Mouse (Mus musculus) embryonic facial prominence, embryonic 15.5 days (tissue): Measurements from ENCODE around the gene Med11. TPM values are rescaled to one million over a fixed set of nuclear protein-coding genes. Genes with fewer than 3 reads are reported as not detected.
"Not testable (repeated sequence)": the region's sequence is repeated elsewhere in the genome, so short reads cannot be mapped to it uniquely, and the experiment has no call there.

Source experiments
- ATAC-seq: fragments of 200-750 bp; cut with Nextera tagmentation; 2 replicates; pipeline ENCODE4 v1.8.0; 2017; ENCODE audit warnings: low read depth, moderate TSS enrichment; ENCODE audit not compliant: insufficient number of reproducible peaks, low FRiP score, low TSS enrichment
- H3K27ac ChIP-seq: fragments of 300-500 bp; sonication (generic); replicated peaks from 2 replicates; pipeline ENCODE4 v1.5.1; 2015; ENCODE audit warnings: mild to moderate bottlenecking, inconsistent platforms
- H3K27me3 ChIP-seq: fragments of 300-500 bp; sonication (generic); 2 replicates; pipeline ENCODE4 v1.6.1; 2015; ENCODE audit warnings: inconsistent platforms
- H3K36me3 ChIP-seq: fragments of 300-500 bp; sonication (generic); 2 replicates; pipeline ENCODE4 v1.6.1; 2015; ENCODE audit warnings: mild to moderate bottlenecking, inconsistent platforms
- H3K4me1 ChIP-seq: fragments of 300-500 bp; sonication (generic); 2 replicates; pipeline ENCODE4 v1.6.1; 2015; ENCODE audit warnings: inconsistent platforms
- H3K4me2 ChIP-seq: fragments of 300-500 bp; sonication (generic); replicated peaks from 2 replicates; pipeline ENCODE4 v1.6.1; 2015; ENCODE audit warnings: mild to moderate bottlenecking, inconsistent platforms
- H3K4me3 ChIP-seq: fragments of 300-500 bp; sonication (generic); replicated peaks from 2 replicates; pipeline ENCODE4 v1.5.1; 2015; ENCODE audit warnings: mild to moderate bottlenecking, inconsistent platforms
- H3K9ac ChIP-seq: fragments of 300-500 bp; sonication (generic); 2 replicates; pipeline ENCODE4 v1.6.1; 2015; ENCODE audit warnings: inconsistent platforms
- H3K9me3 ChIP-seq: fragments of 300-500 bp; sonication (generic); replicated peaks from 2 replicates; pipeline ENCODE4 v1.6.1; 2016; ENCODE audit warnings: inconsistent platforms
- WGBS: fragments of 180-500 bp; shearing (Covaris S2); methylation state at CpG from one replicate; pipeline ENCODE4 v1.1.7; 2015; 5-methylcytosine and 5-hydroxymethylcytosine counted together
- polyA plus RNA-seq: library from polyadenylated mRNA; unstranded; fragments of >200 nt; fragmentation: Nextera tagmentation; extraction: Ambion mirVana; gene quantifications from 2 replicates; pipeline ENCODE4 v1.2.1, GENCODE M21; 2015

The Med11 gene
- polyA plus RNA-seq: 37.0 and 42.9 TPM in 2 replicates

DNA sequence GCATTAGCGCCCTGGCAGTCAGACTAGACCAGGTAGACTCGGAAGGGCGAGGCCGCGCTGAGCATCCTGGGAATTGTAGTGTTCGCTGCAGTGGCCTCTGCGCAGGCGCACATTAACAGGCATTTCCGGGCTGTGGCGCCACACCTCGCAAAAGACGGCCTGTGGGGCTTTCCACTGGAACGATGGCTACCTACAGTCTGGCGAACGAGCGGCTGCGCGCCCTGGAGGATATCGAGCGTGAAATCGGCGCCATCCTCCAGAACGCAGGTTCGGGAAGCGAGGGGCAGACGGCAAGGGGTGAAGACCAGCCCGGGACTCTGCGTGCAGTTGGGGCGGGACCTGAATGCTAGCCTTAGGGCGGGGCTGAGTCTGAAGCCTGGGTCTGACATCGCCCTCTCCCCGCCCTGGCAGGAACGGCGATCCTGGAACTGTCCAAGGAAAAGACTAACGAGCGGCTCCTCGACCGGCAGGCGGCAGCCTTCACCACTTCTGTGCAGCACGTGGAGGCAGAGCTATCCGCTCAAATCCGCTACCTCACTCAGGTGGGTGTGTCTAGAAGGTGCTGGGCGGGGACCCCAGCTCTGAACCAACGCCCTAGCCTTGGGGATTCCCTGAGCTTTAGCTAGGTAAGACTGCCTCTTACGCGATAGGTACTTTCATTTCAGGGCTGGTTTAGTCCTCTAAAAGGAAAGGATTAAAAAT is at the start of gene Med11:
Med11 (plus strand) TSS at position 123 of the 702 bp plus-strand sequence.
- whole genome bisulfite sequencing: under 1% methylated on average over 46 of the region's 46 CpGs
- Histone ChIP-seq H3K27me3 (no peaks in the 10 kb centered on the region), H3K4me1 (peaks cover 12% of the 10 kb centered on the region), H3K9me3 (no peaks in the 10 kb centered on the region), H3K27ac (peak within 1 kb of the TSS; percentile 99), H3K4me3 (peak within 1 kb of the TSS; percentile 81), H3K36me3 (peaks cover 10% of the 10 kb centered on the region), H3K9ac (peak within 1 kb of the TSS; percentile 85), H3K4me2 (peak within 1 kb of the TSS; percentile 67)
- ATAC-seq: peak; percentile 97

DNA sequence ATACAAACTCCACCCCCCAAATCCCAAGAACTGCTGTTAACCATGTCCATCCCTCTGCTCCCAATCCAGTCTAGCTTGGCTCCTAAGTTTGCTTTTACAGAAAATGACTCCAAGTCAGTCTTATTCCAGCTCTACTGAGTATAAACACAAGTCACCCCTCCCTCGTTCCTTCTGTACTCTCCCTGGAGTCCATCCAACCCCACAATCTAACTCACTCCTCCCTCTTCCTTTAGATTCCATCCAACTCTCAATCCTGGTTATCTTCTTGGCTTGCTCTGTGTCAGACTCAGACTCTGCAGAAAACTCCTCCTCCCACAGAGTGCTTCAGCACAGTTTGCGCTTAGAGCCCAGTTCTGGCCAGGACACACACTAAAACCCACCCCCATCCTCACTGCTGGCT is 48.1 kb upstream of the Med11 start:
- ATAC-seq: no peak
- 72% methylated on average over 2 of the region's 2 CpGs for WGBS
- no peaks in the 10 kb centered on the region for H3K27me3 ChIP-seq
- peaks cover 47% of the 10 kb centered on the region for H3K36me3 ChIP-seq
- no peaks in the 10 kb centered on the region for H3K9me3 ChIP-seq
- no peak overlapping the region for H3K4me3 ChIP-seq
- H3K9ac ChIP-seq: no peak overlapping the region
- H3K4me1 ChIP-seq: peaks cover 14% of the 10 kb centered on the region
- no peak overlapping the region for H3K27ac ChIP-seq
- H3K4me2 ChIP-seq: no peak overlapping the region

DNA sequence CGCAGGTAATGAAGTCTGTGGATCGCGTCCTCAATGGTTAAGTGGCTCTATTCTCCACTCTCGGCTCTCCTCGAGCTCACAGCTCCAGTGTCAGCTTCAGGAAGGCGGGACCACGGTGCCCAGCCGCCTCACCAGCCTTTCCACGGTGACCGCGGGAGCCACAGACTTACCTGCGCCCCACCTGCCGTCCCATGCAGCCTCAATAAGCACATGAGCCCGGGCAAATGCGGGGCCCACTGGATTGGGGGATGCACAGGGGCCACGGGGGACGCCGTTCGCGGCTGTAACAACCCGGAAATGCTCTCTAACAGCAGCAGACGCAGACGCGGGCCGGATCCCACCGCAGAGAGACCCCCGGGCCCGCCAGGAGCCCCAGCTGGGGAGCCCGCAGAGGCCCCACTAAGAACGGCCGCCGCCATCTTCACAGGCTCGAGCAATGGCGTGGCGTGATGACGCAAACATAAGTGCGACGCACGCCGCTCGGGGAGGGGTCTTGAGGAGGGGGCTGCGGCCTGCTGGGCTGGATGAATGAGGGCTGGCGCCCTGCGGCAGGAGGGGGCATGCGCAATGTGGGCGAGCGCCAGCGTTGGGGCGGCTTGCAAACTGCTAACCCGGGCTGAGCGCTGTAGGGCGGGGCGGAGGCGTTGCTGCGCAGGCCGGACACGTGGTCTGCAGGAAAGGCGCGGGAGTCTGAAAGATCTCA is 42.0 kb upstream of the Med11 start, which contains the start of gene Pelp1:
Pelp1 (minus strand) TSS at position 438 of the 703 bp plus-strand sequence.
- peak within 1 kb of the TSS; percentile 71 for H3K4me2 ChIP-seq
- H3K27ac ChIP-seq: peak within 1 kb of the TSS; percentile 79
- H3K36me3 ChIP-seq: peaks cover 2% of the 10 kb centered on the region; the same call in 1 of the 2 replicates
- under 1% methylated on average over 59 of the region's 59 CpGs for WGBS
- H3K9me3 ChIP-seq: no peaks in the 10 kb centered on the region
- ATAC-seq: peak; percentile 97
- peaks cover 27% of the 10 kb centered on the region for H3K4me1 ChIP-seq
- no peaks in the 10 kb centered on the region for H3K27me3 ChIP-seq
- peak within 1 kb of the TSS; percentile 92 for H3K4me3 ChIP-seq
- H3K9ac ChIP-seq: peak within 1 kb of the TSS; percentile 90

DNA sequence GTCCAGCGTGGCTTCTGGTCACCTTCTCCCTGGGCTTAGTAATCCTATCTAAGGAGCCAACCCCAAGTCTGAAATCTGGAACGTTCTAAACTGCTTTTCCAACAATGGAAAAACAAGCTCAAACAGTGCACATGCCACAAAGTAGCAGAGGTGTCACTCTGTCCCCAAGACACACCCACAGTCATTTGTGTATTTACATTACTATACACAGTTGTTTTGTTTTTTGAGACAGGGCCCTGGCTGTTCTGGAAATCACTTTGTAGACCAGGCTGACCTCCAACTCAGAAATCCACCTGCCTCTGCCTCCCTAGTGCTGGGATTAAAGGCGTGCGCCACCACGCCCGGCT is 41.4 kb upstream of the Med11 start:
- H3K4me3 ChIP-seq: peak overlapping the region; percentile 92
- peak overlapping the region; percentile 79; the same call in 1 of the 2 replicates for H3K27ac ChIP-seq
- 59% methylated on average over 6 of the region's 6 CpGs for WGBS
- peak overlapping the region; percentile 71 for H3K4me2 ChIP-seq
- no peaks in the 10 kb centered on the region; the same call in 1 of the 2 replicates for H3K36me3 ChIP-seq
- peaks cover 27% of the 10 kb centered on the region for H3K4me1 ChIP-seq
- no peaks in the 10 kb centered on the region for H3K27me3 ChIP-seq
- ATAC-seq: no peak
- no peaks in the 10 kb centered on the region for H3K9me3 ChIP-seq
- peak overlapping the region; percentile 90 for H3K9ac ChIP-seq

DNA sequence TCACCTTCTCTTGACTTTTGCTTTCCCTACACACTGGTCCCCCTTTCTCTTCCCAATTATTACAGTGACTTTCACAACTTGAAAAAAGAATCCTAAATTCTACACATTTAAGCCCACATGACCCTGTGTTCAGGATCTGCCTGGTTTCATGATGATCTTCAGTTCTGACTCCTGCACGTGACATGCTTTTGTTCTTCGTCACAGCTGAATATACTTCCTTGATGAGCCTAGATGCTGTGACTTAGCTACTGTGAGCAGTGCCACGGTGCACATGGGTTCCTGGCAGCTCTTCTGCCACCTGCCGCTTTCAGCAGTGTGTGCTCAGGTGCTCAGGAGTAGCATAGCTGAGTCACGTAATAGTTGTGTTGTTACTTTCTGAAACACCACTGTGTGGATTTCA is 39.1 kb upstream of the Med11 start:
- no peaks in the 10 kb centered on the region for H3K36me3 ChIP-seq
- no peaks in the 10 kb centered on the region for H3K27me3 ChIP-seq
- H3K9me3 ChIP-seq: no peaks in the 10 kb centered on the region
- WGBS: 73% methylated on average over 5 of the region's 5 CpGs
- no peak overlapping the region for H3K9ac ChIP-seq
- no peak overlapping the region for H3K4me2 ChIP-seq
- no peak for ATAC-seq
- H3K4me1 ChIP-seq: peaks cover 23% of the 10 kb centered on the region
- H3K4me3 ChIP-seq: no peak overlapping the region
- H3K27ac ChIP-seq: no peak overlapping the region

DNA sequence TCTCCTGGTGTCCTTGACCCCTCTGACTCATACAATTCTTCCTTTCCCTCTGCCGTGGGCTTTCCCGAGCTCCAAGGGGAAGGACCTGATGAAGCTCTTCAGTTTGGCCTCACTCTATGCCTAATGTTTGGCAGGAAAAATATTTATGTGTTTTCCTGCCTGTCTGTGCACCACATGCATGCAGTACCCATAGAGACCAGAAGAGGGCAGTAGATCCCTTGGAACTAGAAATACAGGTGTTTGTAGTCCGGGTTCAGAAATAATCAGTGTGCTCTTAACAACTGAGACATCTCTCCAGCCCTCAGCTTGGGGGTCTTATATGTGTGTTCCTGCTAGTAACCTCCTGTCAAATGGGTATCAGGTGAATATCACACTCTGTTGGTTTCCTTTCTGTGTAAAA is 37.8 kb upstream of the Med11 start:
- 5% methylated on average over 3 of the region's 3 CpGs for WGBS
- peaks cover 9% of the 10 kb centered on the region for H3K4me1 ChIP-seq
- no peak overlapping the region for H3K27ac ChIP-seq
- no peaks in the 10 kb centered on the region for H3K27me3 ChIP-seq
- no peak overlapping the region for H3K9ac ChIP-seq
- H3K9me3 ChIP-seq: no peaks in the 10 kb centered on the region
- H3K4me3 ChIP-seq: no peak overlapping the region
- no peaks in the 10 kb centered on the region for H3K36me3 ChIP-seq
- ATAC-seq: no peak
- H3K4me2 ChIP-seq: no peak overlapping the region

DNA sequence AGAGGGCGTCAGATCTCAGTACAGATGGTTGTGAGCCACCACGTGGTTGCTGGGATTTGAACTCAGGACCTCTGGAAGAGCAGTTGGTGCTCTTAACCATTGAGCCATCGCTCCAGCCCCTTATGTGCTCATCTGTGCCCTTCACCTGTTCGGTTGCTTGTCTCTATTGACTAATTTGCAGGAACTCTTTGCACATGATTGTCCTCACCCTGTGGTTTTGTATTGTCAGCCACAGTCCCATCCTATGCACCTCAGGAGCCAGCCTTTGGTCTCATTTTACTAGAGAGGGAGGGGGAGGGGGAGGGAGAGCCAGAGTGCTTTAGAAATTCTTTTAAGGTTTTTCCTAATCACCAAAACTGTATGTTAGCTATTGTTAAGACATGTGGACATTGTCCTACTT is 33.5 kb upstream of the Med11 start:
- no peak overlapping the region for H3K4me3 ChIP-seq
- no peaks in the 10 kb centered on the region for H3K36me3 ChIP-seq
- H3K27me3 ChIP-seq: no peaks in the 10 kb centered on the region
- H3K4me2 ChIP-seq: no peak overlapping the region
- no peak overlapping the region for H3K9ac ChIP-seq
- 61% methylated on average over 4 of the region's 4 CpGs for WGBS
- H3K4me1 ChIP-seq: no peaks in the 10 kb centered on the region
- no peak for ATAC-seq
- H3K27ac ChIP-seq: no peak overlapping the region
- no peaks in the 10 kb centered on the region for H3K9me3 ChIP-seq

DNA sequence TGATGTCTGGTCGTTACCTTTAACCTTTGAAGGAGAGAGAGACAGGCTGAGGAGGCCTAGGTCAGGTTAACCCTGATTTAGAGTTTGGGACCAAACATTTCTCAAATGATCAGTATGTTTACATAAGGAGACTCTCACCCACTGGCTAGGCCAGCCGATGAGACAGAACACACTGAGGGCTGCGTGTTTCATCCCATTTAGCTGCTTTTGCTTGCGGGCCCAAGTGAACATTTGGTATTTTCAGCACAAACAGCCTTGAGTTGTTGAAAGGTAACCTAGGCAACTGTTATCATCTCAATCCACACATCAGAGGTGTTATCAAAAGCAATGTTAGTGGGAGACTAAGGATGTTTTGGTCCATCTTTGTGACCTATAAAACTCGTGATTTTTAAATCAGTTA is 32.2 kb upstream of the Med11 start:
- Histone ChIP-seq H3K9me3 (no peaks in the 10 kb centered on the region), H3K27ac (no peak overlapping the region), H3K4me2 (no peak overlapping the region), H3K27me3 (no peaks in the 10 kb centered on the region), H3K9ac (no peak overlapping the region), H3K36me3 (no peaks in the 10 kb centered on the region), H3K4me1 (no peaks in the 10 kb centered on the region), H3K4me3 (no peak overlapping the region)
- ATAC-seq: no peak
- WGBS: 72% methylated on average over 5 of the region's 5 CpGs

DNA sequence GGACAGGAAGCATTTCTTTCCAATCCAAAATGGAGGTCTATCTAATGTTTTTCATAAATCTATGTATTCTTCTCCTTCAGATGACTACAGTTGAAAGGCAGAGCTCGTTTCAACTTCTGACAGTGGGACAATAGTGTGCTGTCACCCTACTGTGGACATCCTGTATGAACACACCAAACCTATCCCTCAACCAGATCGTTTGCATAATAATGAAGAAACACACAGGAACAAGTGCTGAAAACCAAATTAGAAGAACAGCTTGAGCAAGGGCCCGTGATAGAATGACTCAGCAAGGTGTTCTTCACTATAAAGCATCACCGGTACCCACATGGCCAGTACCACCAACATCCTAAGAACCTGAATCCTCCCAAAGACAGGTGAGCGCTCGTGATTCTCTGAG is 25.1 kb upstream of the Med11 start:
- 75% methylated on average over 6 of the region's 6 CpGs for WGBS
- not testable (repeated sequence) for H3K4me2 ChIP-seq, H3K9me3 ChIP-seq, H3K9ac ChIP-seq, ATAC-seq, H3K27me3 ChIP-seq, H3K36me3 ChIP-seq, H3K27ac ChIP-seq, H3K4me1 ChIP-seq, H3K4me3 ChIP-seq

DNA sequence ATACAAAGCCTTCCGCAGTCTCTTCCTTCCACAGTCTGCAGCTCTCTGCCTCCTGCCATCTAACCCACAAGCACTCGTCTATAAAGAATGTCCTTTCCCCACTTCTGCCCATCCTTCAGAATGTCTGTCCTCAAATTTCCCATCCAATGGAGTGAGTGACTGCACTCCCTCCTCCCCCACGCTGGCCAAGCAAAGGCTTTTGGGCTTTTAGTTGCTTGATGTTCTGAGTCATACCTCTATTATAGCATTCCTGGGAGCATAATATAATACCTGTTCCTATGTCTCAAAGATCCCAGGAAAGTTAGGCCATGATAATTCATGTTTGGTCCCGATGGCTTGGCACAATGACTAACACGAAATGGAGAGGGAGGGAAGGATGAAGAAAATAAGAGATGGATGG is 20.1 kb upstream of the Med11 start:
- Histone ChIP-seq H3K27me3 (no peaks in the 10 kb centered on the region), H3K4me2 (peak overlapping the region; percentile 75), H3K4me1 (peaks cover 26% of the 10 kb centered on the region), H3K4me3 (peak overlapping the region; percentile 83), H3K36me3 (peaks cover 3% of the 10 kb centered on the region; the same call in 1 of the 2 replicates), H3K9me3 (no peaks in the 10 kb centered on the region), H3K27ac (peak overlapping the region; percentile 88), H3K9ac (no peak overlapping the region)
- WGBS: 25% methylated on average over 5 of the region's 5 CpGs
- no peak for ATAC-seq

DNA sequence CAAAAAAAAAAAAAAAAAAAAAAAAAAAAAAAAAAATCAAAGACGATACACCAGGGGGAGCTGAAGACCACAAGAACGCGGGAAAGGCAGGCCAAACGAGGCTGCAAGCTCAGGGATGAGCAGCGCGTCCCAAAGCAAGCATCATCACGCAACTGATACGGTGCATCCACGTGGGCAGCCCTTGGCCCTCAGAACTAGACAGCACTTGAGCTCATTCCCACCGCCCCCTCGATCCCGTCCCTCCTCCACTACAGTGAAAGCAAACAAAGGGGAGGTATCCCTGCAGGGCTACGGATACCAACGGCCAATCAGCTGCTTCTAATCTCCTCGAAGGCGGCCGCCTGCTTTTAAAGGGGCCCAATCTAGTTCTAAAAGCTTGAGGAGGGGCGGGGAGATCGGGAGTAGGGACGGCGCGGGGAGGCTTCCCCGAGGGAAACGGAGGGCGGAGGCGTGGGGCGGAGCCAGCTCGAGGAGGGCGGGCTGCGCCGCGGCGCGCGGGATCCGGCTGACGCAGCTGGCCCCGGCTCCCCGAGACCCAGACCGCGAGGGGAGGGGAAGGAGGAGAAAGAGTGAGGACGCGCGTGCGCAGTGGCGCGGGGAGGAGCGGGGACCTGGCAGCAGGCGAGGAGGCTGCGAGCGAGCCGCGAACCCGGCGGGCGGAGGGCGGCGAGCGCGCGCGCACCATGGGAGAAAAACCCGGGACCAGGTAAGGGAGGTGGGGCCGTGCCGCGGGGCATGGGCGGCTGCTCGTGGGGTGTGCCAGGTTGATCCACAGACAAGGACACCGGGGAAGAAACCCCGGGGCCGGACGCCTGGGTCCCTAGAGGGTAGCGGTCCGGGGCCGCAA is 19.4 kb upstream of the Med11 start, which contains the start of gene Arrb2:
Arrb2 (plus strand) TSS at position 588 of the 847 bp plus-strand sequence.
- WGBS: under 1% methylated on average over 75 of the region's 75 CpGs
- Histone ChIP-seq H3K9ac (peak within 1 kb of the TSS; percentile 82), H3K4me3 (peak within 1 kb of the TSS; percentile 83), H3K4me2 (peak within 1 kb of the TSS; percentile 75), H3K27ac (peak within 1 kb of the TSS; percentile 88), H3K4me1 (peaks cover 26% of the 10 kb centered on the region), H3K9me3 (no peaks in the 10 kb centered on the region), H3K27me3 (no peaks in the 10 kb centered on the region), H3K36me3 (peaks cover 10% of the 10 kb centered on the region; the same call in 1 of the 2 replicates)
- ATAC-seq: peak; percentile 95
